Mouse (Mus musculus) brain, embryonic 14.5 days (tissue): Measurements from ENCODE around the gene Itgb2.

ENCODE experiments used
- CTCF ChIP-seq: fragments of 200-500 bp; IDR thresholded peaks from 2 replicates; pipeline ENCODE4 v1.5.1; 2012; ENCODE audit warnings: inconsistent platforms, mild to moderate bottlenecking, moderate library complexity, borderline replicate concordance; ENCODE audit not compliant: insufficient read depth, insufficient read length; ENCODE audit errors: extremely low read depth
- POLR2A ChIP-seq: fragments of 200-500 bp; IDR thresholded peaks from 2 replicates; pipeline ENCODE4 v1.6.1; 2012; ENCODE audit warnings: mild to moderate bottlenecking, inconsistent platforms, borderline replicate concordance; ENCODE audit not compliant: poor library complexity, insufficient read depth, insufficient read length, severe bottlenecking; ENCODE audit errors: extremely low read depth

- TF ChIP-seq POLR2A = no peak
- TF ChIP-seq CTCF = no peak
Measured at GRCm38 (mm10) chr10:77536727-77537126, 6.7 kb downstream of the Itgb2 start.
